Mouse (Mus musculus) heart, adult 2 months (tissue): Measurements from ENCODE around the gene Maf.

Experiments used
- CTCF ChIP-seq: fragments of 200-600 bp; IDR thresholded peaks from 2 replicates; pipeline ENCODE4 v1.8.1; 2022; ENCODE audit warnings: antibody characterized with exemption, mild to moderate bottlenecking, moderate library complexity
- EP300 ChIP-seq: fragments of 200-500 bp; IDR thresholded peaks from 2 replicates; pipeline ENCODE4 v1.6.1; 2011; ENCODE audit warnings: low read depth, low read length, control low read depth; ENCODE audit not compliant: insufficient read depth
- POLR2A ChIP-seq: fragments of 200-500 bp; IDR thresholded peaks from 2 replicates; pipeline ENCODE4 v1.6.1; 2011; ENCODE audit warnings: mild to moderate bottlenecking, low read depth, low read length, control low read depth; ENCODE audit not compliant: insufficient read depth

- no peak for TF ChIP-seq EP300
- no peak for TF ChIP-seq CTCF
- no peak for TF ChIP-seq POLR2A
Observed at GRCm38 (mm10) chr8:115741964-115742363, 34.4 kb upstream of the Maf start.
